Mouse (Mus musculus) liver, embryonic 14.5 days (tissue): ENCODE results near the gene Myrip.

ENCODE experiments used
- CTCF ChIP-seq: IDR thresholded peaks from 2 replicates; pipeline ENCODE4 v1.5.1; 2016; ENCODE audit warnings: antibody characterized with exemption, low read depth, control low read depth
- EP300 ChIP-seq: IDR thresholded peaks from 2 replicates; pipeline ENCODE4 v1.6.1; 2016; ENCODE audit warnings: antibody characterized with exemption, low read depth

GRCm38 (mm10) chr9:120435841-120436240 lies 134.5 kb downstream of the Myrip start:
- TF ChIP-seq EP300 = no peak
- TF ChIP-seq CTCF = no peak
